Mouse (Mus musculus) CD4-positive, CD25-positive, alpha-beta regulatory T cell (primary cell): ENCODE results near the gene Zfp820. TPM values are rescaled to one million over a fixed set of nuclear protein-coding genes. Genes with fewer than 3 reads are reported as not detected.

ENCODE experiments used
- polyA plus RNA-seq: library from polyadenylated mRNA; unstranded; fragments of 100-300 nt; shearing (Covaris generic); gene quantifications from one replicate; pipeline ENCODE4 v1.2.1, GENCODE M21; 2017

The Zfp820 gene
- polyA plus RNA-seq = 0.38 TPM

DNA sequence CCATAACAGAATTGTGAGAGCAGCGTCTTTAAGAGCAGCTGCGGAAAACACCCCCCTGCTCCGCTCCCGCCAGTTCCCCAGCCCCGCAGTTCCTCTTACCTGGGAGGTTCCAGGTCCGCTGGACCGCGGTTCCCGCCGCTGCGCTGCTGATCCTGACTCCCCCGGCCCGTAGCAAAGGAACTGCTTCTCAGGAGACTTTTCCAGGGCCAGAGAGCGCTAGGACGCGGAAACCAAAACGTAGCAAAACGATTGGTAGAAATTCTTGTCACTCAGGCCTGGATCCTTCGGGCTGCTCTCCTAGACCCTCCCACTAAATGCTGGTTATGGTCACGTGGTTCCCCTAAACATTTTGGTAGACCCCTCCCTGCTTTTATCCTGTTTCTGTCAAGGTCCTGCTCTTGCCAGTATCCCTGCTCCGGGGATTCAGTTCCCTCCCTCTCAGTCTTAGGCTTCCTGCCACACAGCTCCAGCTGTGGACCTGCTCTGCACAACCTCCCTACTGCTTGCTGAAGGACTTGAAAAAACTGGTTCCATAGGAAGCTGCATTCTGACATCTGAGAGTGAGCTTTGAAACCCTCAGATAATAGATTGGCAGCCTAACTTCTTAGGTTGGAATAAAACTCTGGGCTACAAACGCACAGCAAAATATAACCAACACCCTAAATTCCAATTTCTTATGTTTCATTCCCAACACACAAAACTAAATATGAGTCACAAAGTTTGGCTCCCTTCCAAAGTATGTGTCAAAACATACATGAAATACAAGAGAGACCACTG, at the start of gene Zfp820:
Zfp820 (minus strand) TSS at position 228 of the 777 bp plus-strand sequence.

Other genes starting within 250 kb of the Zfp820 start
- 10.1 TPM for gene Zfp983, start 195.1 kb downstream of the Zfp820 start, polyA plus RNA-seq
- gene Gm10226, start 153.9 kb downstream of the Zfp820 start, polyA plus RNA-seq = 16.0 TPM
- 5.6 TPM for gene Zfp760, start 138.0 kb downstream of the Zfp820 start, polyA plus RNA-seq
- gene Zfp229, start 115.0 kb downstream of the Zfp820 start, polyA plus RNA-seq = 0.59 TPM
- gene Zfp995, start 64.2 kb upstream of the Zfp820 start, polyA plus RNA-seq = 13.3 TPM
- gene Zfp942, start 116.7 kb upstream of the Zfp820 start, polyA plus RNA-seq = 34.0 TPM
- 18.8 TPM for gene Zfp943, start 116.8 kb upstream of the Zfp820 start, polyA plus RNA-seq